In genomic region chr17:28420229-28421051, GRCm38 (mm10) we compare ENCODE assay signal across 9 mouse cellular contexts. TPM values are rescaled to one million over a fixed set of nuclear protein-coding genes. Genes with fewer than 3 reads are reported as not detected.
DNase-seq lines count a peak whose midpoint lies in the region; ATAC-seq and TF ChIP-seq lines count a peak whose summit lies in the region.
"Had no signal": no experiment of that assay in that cellular context is flagged by ENCODE, and none has a peak within 500 bp of the region (broad histone marks: within the 10 kb centered on the region; RNA-seq: fewer than 3 reads in every experiment).

No protein-coding gene starts in this region.

- no peak overlapping the region for H3K4me3 ChIP-seq in testis, adult 2 months (ENCODE audit: control insufficient read depth, low read depth, low read length)
- H3K4me3 ChIP-seq in limb, embryonic 14.5 days (replicated peaks; ENCODE audit: low read length) = no peak overlapping the region
- no peak overlapping the region for H3K4me3 ChIP-seq in stomach, postnatal 0 days (ENCODE audit: low read depth, low read length)
- H3K4me3 ChIP-seq: erythroblast, embryonic 14.5 days; neural tube, embryonic 12.5 days had no signal

- no peak overlapping the region for H3K9ac ChIP-seq in limb, embryonic 14.5 days (ENCODE audit: low read depth, low read length, severe bottlenecking)
- H3K9ac ChIP-seq in stomach, postnatal 0 days (ENCODE audit: low read length) = 0 out of 2 replicates have a peak overlapping the region, but pooled peaks have one; percentile 27
- H3K9ac ChIP-seq: neural tube, embryonic 12.5 days had no signal

- TF ChIP-seq EP300 in stomach, postnatal 0 days (optimal IDR thresholded peaks at IDR 0.05) = peak; percentile 95

- TF ChIP-seq POLR2A in testis, adult 2 months (IDR thresholded peaks at IDR 0.05; ENCODE audit: control insufficient read depth, low read depth, low read length) = no peak
- no peak for TF ChIP-seq POLR2A in limb, embryonic 14.5 days (IDR thresholded peaks at IDR 0.05; ENCODE audit: borderline replicate concordance, extremely low read depth, insufficient read depth, insufficient read length)

- peaks cover 16% of the 10 kb centered on the region for H3K4me1 ChIP-seq in testis, adult 2 months (ENCODE audit: control insufficient read depth, insufficient read depth, low read length)
- H3K4me1 ChIP-seq in limb, embryonic 14.5 days (ENCODE audit: control insufficient read depth, insufficient read depth, low read length) = peaks cover 20% of the 10 kb centered on the region
- peaks cover 12% of the 10 kb centered on the region; the same call in 1 of the 2 replicates for H3K4me1 ChIP-seq in stomach, postnatal 0 days (replicated peaks; ENCODE audit: control insufficient read depth, insufficient read depth)

- H3K4me2 ChIP-seq in limb, embryonic 14.5 days (replicated peaks; ENCODE audit: low read depth, low read length, severe bottlenecking) = no peak overlapping the region
- peak overlapping the region; percentile 14; the same call in 1 of the 2 replicates for H3K4me2 ChIP-seq in stomach, postnatal 0 days (replicated peaks; ENCODE audit: low read depth)
- H3K4me2 ChIP-seq: neural tube, embryonic 12.5 days had no signal

- H3K9me3 ChIP-seq in limb, embryonic 14.5 days (ENCODE audit: control insufficient read depth, low read length) = no peaks in the 10 kb centered on the region
- H3K9me3 ChIP-seq in stomach, postnatal 0 days (ENCODE audit: control insufficient read depth, low read length) = no peaks in the 10 kb centered on the region
- H3K9me3 ChIP-seq: neural tube, embryonic 12.5 days had no signal

- DNase-seq in testis, postnatal 10 days (ENCODE audit: low spot score) = no peak
- DNase-seq in heart, adult 18-20 months = peak; percentile 82 to 91
- DNase-seq in limb, embryonic 14.5 days (ENCODE audit: low spot score) = no peak
- no peak for DNase-seq in stomach, postnatal 0 days (ENCODE audit: low spot score)
- DNase-seq in MN1 (ENCODE audit: low spot score) = no peak
- DNase-seq in frontal cortex, postnatal 36 days (ENCODE audit: low spot score in 2 of 2) = no peak

- H3K27ac ChIP-seq in testis, adult 2 months (ENCODE audit: control insufficient read depth, insufficient read depth, low read depth, low read length) = peak overlapping the region; percentile 81
- 0 out of 2 replicates have a peak overlapping the region, but pooled peaks have one; percentile 3 for H3K27ac ChIP-seq in limb, embryonic 14.5 days (replicated peaks; ENCODE audit: low read depth, low read length)
- peak overlapping the region; percentile 96 for H3K27ac ChIP-seq in stomach, postnatal 0 days (replicated peaks)
- H3K27ac ChIP-seq: neural tube, embryonic 12.5 days had no signal

- H3K36me3 ChIP-seq in testis, adult 2 months (ENCODE audit: control insufficient read depth, insufficient read depth, low read length) = no peaks in the 10 kb centered on the region; the same call in 1 of the 2 replicates
- H3K36me3 ChIP-seq in limb, embryonic 14.5 days (ENCODE audit: control insufficient read depth, insufficient read depth, low read length) = peaks cover 2% of the 10 kb centered on the region; the same call in 1 of the 2 replicates
- 0 out of 2 replicates have a peak, but pooled peaks cover 2% of the 10 kb centered on the region for H3K36me3 ChIP-seq in stomach, postnatal 0 days (ENCODE audit: control insufficient read depth, insufficient read depth, low read length)
- H3K36me3 ChIP-seq: neural tube, embryonic 12.5 days had no signal

- no peak for TF ChIP-seq CTCF in testis, adult 2 months (IDR thresholded peaks at IDR 0.05; ENCODE audit: control insufficient read depth, insufficient read depth, insufficient replicate concordance, low read depth, low read length)
- no peak for TF ChIP-seq CTCF in stomach, postnatal 0 days (IDR thresholded peaks at IDR 0.05; ENCODE audit: low read depth)

- WGBS in limb, embryonic 14.5 days = 25% methylated on average over 12 of the region's 12 CpGs
- WGBS in stomach, postnatal 0 days = 34% methylated on average over 12 of the region's 12 CpGs

- no peaks in the 10 kb centered on the region for H3K27me3 ChIP-seq in testis, adult 2 months (ENCODE audit: control insufficient read depth, insufficient read depth, low read length)
- no peaks in the 10 kb centered on the region for H3K27me3 ChIP-seq in limb, embryonic 14.5 days (ENCODE audit: control insufficient read depth, insufficient read depth, low read length)
- no peaks in the 10 kb centered on the region for H3K27me3 ChIP-seq in stomach, postnatal 0 days (ENCODE audit: control insufficient read depth, insufficient read depth, low read length)
- H3K27me3 ChIP-seq: neural tube, embryonic 12.5 days had no signal

- no peak for ATAC-seq in limb, embryonic 14.5 days (ENCODE audit: low FRiP score, low read depth)
- ATAC-seq in stomach, postnatal 0 days (ENCODE audit: low FRiP score, low TSS enrichment) = peak; percentile 76

RNA-seq across cellular contexts. Expression of gene Tulp1, which starts 55.4 kb away (rescaled TPM):
- polyA plus RNA-seq in testis, adult 2 months (2012; rRNA removed) = 0.12 and 0.36 TPM in 2 replicates
- total RNA-seq in heart, adult 18-20 months (2021) = not detected
- 5.0 and 7.4 TPM in 2 replicates for polyA plus RNA-seq in limb, embryonic 14.5 days (2012; rRNA removed)
- 4.9 and 6.4 TPM in 2 replicates for polyA plus RNA-seq in limb, embryonic 14.5 days (2014; fragmentation: Nextera tagmentation; extraction: Ambion mirVana)
- polyA plus RNA-seq in stomach, postnatal 0 days (2015; fragmentation: Nextera tagmentation; extraction: Ambion mirVana) = 3.3 and 3.5 TPM in 2 replicates

Comparison
In these comparisons a context has a peak if more than half of its experiments do, and no peak if none do; other contexts are left out.
1. H3K27ac ChIP-seq: peak in every context shown above with its lines; median percentile 96 in stomach, postnatal 0 days; 81 in testis, adult 2 months; 3 in limb, embryonic 14.5 days.
2. DNase-seq: peak in heart, adult 18-20 months (2 of 2); none in testis, postnatal 10 days (single experiment), limb, embryonic 14.5 days (single experiment), stomach, postnatal 0 days (single experiment), MN1 (single experiment) and frontal cortex, postnatal 36 days (0 of 2).